Mouse (Mus musculus) thymus, adult 2 months (tissue): ENCODE measurements around the gene Slc25a13.

Experiments used
- CTCF ChIP-seq: fragments of 200-500 bp; IDR thresholded peaks from 2 replicates; pipeline ENCODE4 v1.5.1; 2012; ENCODE audit warnings: mild to moderate bottlenecking, control low read depth, low read length, moderate library complexity, borderline replicate concordance; ENCODE audit not compliant: control insufficient read depth, poor library complexity, insufficient read depth; ENCODE audit errors: extremely low read depth
- POLR2A ChIP-seq: fragments of 200-500 bp; IDR thresholded peaks from 2 replicates; pipeline ENCODE4 v1.6.1; 2012; ENCODE audit warnings: mild to moderate bottlenecking, low read length, control low read depth, moderate library complexity; ENCODE audit not compliant: control insufficient read depth, poor library complexity, insufficient read depth; ENCODE audit errors: extremely low read depth

DNA sequence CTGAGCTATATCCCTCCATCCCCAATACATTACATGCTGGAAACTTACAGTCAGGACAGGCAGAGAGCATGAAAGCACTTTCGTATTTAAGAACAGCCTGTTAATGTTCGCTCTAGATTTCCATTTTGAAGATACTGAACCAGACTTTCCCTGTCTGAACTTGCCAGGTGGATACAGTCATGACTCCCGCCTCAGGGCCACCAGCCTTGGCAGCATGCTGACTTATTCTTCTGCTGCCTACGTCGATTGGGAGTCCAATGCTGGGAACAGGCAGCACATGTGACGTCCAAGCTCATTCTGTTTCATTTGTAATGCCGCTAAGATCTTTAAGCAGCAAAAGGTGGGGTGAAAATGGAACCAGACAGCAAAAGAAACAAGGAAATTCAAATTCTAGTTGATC, 5.7 kb upstream of the Slc25a13 start:
- TF ChIP-seq CTCF (no peak), POLR2A (no peak)
